Mouse (Mus musculus) Muller cell, postnatal 12 days (primary cell): ENCODE measurements around the gene Sgk2.
A peak's percentile ranks its signal among the peaks of the same experiment; 100 is the strongest.

ENCODE experiments used
- DNase-seq: peaks from one replicate; pipeline ENCODE4 v3.0.0-alpha.2; 2015; ENCODE audit errors: inconsistent ontology term

The Sgk2 gene

DNA sequence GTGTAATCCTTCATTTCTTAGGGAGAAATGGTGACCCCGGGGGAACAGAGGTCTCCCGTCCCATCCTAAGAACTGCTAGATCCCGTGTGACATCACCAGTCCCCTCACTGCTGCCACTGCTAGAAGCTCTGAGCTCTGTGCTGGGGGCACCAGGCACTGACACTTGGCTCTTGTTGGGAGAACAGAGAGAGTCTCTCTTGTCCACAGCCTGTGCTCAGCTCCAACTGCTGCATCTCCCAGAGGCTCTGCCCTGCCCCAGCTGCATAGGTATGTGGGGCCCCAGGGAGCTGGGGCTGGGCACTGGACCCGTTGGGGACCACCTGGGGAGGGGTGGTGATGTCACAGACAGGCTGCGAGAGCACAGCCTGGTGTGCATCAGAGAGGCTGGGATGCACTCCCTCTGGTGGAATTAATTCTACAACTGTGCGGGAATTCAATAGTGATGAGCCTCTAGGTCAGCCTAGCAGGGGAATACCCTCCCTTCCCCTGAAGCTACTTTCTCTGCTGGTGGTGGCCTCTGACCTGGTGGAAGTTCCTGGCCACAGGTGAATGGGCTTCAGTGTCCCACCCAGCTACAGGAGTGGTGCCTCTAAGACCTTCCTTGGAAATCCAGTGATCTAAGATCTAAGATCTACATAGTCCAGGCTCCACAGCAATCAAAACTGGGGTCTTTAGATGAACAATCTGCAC lies 4.4 kb downstream of the Sgk2 start:
- DNase-seq: no peak

DNA sequence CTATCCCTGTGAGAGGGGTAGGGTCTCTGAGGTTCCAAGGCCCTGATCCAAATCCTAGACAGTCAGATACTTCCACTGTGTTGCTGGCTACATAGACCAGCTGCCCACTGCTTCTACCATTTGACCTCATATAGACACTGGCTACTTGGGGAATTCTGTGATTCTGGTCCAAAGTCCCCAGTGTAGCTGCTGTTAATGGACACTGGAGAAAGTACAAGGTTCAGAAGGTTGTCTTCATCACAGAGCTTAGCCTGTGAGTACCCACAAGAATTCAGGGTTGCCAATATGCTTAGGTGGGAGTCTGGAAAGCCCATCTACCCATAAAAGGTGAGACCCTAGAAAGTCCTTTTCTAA lies 4.9 kb downstream of the Sgk2 start:
- no peak for DNase-seq

DNA sequence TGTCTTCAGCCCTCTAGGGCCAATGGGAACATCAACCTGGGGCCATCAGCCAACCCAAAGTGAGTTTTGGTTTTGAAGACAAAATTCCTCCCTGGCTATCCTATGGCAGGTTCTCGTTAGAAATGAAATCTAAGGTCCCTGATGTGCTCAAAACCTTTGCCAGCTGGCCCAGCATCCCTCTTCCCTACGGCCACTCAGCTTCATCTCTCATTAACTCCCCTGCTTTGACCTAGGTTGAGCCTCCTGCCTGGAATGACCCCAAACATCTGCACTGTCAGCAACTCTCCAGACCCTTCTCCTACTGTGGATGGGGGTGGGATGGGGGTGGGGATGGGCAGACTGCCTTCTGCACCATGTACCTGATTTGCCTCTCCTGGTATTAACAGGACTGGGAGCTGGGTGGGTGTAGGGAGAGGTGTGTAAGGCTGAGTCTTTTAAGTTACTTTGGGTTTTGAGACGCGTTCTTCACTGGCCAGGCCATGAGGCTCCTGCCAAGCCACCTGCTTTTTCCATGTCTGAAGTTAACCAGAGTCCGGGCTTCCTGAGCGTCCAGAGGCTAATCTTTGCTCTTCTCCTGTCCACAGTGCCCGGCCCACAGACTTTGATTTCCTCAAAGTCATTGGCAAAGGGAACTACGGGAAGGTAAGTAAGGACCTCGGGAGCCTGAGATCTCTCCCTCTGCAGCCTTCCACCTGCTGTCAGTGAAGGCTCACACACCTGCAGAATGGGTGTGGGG lies 6.9 kb downstream of the Sgk2 start:
- DNase-seq: no peak

DNA sequence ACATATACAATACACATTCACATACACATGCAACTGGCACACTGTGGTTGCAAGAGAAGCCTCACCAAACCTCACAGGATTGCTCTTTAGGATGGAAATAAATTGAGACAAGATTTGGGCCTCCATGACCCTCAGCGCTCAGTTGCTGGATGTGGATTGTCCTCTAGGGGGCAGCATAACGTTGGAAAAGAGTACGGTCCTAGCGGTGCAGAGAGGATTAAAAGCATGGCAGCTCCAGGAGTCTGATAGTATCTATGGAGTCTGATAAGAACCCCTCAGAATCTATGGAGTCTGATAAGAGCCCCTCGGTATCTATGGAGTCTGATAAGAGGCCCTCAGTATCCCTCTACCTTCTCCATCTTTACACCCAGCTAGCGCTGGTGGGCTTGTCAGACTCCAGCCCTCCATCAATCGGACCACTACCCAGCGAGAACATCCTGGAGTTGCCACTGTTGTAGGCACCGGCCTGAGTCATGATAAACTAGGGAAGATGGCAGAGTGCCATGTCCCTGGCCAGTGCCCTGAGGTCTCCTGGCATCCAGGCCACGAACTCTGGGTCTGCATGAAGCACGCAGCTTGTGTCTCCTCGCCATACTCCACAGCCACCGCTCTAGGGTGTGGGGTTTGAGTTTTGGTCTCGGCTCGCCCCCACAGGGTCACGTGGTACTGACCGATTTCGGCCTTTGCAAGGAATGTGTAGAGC lies 11.5 kb downstream of the Sgk2 start:
- DNase-seq: peak; percentile 40

- peak; percentile 12 for DNase-seq
These were observed 12.6 kb downstream of the Sgk2 start for GRCm38 (mm10) chr2:162999744-163000143.

DNA sequence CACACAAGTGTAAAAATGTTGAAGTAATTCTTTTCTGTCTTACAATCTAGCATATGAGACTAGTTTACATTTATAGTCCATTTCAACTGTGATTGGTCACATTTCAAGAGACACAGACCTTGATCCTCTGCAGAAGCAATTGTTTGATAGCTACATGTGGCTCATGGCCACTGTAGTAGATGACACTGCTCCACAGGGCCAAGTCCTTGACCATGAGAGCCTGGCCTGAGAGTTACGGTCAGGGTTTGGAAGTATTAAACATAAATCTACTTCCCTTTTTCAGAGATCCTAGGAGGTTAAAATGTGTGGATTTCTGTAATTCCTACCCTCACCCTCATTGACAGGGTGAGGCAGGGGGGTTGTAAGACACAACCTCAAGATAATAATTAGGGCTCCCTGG lies 13.9 kb downstream of the Sgk2 start:
- DNase-seq: no peak

DNA sequence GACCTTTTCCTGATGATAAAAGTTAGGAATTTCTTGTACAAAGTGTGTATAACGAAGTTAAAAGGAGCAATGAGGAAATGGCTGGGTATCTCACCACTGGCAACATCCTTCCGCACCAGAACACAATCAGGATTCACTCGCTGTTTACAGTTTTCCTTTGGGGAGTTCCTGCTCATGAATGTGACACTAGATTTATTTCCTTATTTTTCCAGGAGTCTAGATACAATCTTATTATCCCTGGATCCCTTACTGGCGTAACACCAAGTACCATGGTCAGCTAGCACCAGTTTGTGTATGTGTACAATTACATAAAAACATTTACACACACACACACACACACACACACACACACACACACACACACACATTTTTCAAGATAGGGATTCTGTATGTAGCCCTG lies 20.2 kb downstream of the Sgk2 start:
- DNase-seq: no peak

- DNase-seq: peak; percentile 90
These were observed 30.0 kb downstream of the Sgk2 start, which contains the start of gene Ift52 for GRCm38 (mm10) chr2:163016916-163017743. Gene Ift52, plus strand, starts transcription at chr2:163017354.

GRCm38 (mm10) chr2:163031289-163031688 lies 44.2 kb downstream of the Sgk2 start:
- no peak for DNase-seq

DNA sequence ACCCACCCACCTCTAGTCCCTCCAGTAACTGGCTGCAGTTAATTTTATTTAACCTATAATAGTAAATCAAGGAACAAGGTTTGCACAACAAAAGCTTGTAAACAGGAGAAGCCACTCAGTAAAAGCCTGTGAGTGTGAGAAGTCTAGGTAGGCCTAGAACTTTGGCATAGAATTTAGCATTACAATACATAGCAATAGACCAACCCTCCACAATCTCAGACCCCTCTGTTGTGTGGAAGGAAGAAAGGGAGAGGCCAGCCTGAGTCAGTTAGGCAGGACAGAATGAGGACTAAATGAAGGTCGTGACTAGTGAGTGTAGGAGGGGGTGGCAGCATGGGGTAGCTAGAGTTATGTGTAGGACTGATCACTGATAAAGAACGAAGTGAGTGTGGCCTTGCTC lies 44.6 kb downstream of the Sgk2 start:
- DNase-seq: no peak

GRCm38 (mm10) chr2:163032622-163033021 lies 45.5 kb downstream of the Sgk2 start:
- no peak for DNase-seq

DNA sequence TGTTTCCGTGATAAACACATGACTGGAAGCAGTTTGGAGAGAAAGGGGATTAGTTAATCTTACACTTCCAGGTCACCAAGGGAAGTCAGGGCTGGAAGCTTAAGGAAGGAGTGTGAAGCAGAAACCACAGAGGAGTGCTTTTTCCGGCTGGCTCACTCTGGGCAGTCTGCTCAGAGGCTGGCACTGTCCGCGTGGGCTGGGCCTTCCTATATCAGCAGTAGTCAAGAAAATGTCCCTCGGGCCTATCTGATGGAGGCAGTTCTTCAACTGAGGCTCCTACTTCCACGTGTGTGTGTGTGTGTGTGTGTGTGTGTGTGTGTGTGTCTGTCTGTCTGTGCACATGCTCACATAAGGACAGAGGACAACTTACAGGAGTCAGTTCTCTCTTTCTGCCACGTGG lies 52.8 kb downstream of the Sgk2 start:
- DNase-seq: no peak

GRCm38 (mm10) chr2:163048125-163048524 lies 61.0 kb downstream of the Sgk2 start:
- peak; percentile 42 for DNase-seq

- DNase-seq: no peak
These were observed 62.0 kb downstream of the Sgk2 start for GRCm38 (mm10) chr2:163049116-163049515.

DNA sequence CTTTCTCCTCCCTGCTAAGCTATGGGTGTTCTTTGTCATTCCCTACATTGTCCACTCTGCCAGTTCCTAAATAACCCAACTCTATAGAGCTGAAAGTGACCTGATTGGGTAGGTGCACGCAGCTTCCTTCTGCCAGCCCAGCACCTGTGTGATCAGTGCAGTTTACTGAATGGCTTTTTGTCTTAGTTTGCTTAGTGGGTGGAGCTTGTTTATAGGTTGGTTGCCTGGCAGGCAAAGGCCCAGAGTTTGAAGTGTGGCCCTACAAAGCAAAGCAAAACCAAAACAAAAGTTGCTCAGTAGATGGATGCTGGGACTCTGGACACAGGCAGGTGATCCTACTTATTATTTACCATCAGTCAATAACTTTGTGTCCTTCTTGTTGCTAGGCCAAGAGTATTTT lies 64.6 kb downstream of the Sgk2 start:
- no peak for DNase-seq

DNA sequence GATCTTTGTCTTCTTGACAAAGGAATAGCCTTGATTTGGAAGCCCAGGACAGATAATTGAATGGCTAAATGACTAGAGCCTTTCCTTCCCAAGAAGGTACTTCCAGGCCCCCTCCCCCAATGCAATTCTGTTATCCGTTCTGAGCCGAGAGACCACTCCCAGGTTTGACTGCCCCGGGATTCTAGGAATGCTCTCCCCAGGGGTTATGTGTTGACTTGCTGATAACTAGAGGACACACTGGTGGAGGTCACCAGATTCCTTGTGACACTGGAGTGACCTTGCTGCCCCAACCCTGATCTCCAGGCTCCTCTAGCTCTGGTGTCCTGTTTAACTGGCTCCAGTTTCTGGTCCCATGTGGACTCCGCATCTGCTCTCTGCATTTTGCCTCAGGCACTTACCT lies 65.0 kb downstream of the Sgk2 start:
- DNase-seq: no peak

GRCm38 (mm10) chr2:163052826-163053225 lies 65.7 kb downstream of the Sgk2 start:
- DNase-seq: no peak

DNA sequence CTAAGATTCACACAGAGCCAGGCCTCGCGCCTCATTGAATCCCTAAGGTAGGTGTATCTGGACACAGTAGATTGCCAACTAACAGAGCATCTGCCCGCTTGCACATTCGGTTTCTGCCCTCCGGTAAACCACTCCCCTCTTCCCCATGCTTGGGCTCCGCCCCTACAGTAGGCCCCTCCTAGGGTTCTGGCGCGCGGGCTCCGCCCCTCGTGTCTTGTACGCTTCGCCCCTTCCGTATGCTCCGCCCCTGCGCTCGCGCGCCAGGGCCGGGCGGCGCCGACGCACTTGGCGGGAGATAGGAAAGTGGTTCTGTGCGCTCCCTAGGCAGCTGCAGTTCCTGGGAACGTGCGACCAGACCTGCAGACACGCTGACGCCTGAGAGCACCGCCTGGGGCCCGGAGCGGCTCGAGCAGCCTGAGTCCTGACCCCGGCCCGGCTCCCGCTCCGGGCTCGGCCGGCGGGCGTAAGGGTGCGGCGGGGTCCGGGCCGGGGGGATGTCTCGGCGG lies 67.3 kb downstream of the Sgk2 start, which contains the start of gene Mybl2:
Gene Mybl2 (plus strand): TSS at position 353 of the 506 bp plus-strand sequence.
- DNase-seq: peak; percentile 98

GRCm38 (mm10) chr2:163054891-163055494 lies 67.9 kb downstream of the Sgk2 start:
- peak; percentile 53 for DNase-seq

DNA sequence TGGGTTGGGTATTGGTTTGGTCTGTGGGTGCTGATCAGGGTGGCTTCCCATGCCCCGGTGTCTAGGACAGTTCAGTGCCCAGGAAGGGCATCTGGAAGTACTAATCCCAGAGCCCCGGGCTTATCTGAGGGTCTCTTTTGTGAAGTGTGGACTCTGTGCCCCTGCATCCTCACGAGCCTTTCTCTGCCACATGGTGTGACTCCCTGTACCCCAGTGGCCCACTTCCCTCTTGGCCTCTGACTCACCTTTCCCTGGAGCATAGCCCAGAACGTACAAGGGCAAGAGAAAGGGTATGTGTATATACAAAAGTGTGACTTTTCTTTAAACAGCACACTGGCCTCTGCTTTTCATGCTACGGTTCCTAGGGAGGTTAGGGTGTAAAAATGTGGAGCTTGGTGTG lies 68.6 kb downstream of the Sgk2 start:
- DNase-seq: peak; percentile 37

DNA sequence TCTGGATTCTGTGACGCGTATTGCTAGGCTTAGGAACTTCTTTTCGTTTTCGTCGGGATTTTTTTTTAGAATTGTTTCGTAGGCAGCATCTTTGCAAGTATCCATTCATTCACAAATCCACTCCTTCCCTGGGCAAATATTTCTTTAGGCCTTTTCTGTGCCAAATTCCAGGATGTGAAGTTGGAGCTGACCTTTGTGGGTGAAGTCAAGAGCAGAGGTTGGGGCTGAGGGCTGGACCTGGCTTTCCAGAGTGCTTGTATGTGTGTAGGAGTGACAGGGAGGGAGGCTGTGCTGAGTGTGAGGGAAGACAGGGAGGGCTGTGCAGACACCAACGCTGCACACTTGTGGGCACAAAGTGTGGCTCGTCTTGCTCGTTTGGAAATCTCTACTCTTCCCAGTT lies 69.5 kb downstream of the Sgk2 start:
- DNase-seq: no peak
